Mouse (Mus musculus) liver, embryonic 14.5 days (tissue): ENCODE results near the gene Dnah14. TPM values are rescaled to one million over a fixed set of nuclear protein-coding genes. Genes with fewer than 3 reads are reported as not detected.

Experiments used
- ATAC-seq: fragments of 200-750 bp; cut with Nextera tagmentation; 2 replicates; pipeline ENCODE4 v1.8.0; 2017; ENCODE audit warnings: moderate number of reproducible peaks, mild to moderate bottlenecking, moderate library complexity; ENCODE audit not compliant: insufficient read depth
- DNase-seq, 3 experiments: peaks; one replicate each; pipeline ENCODE4 v3.0.0-alpha.2; 2012 to 2013; ENCODE audit warnings: low read depth in 3 of 3, low spot score in 3 of 3
- H3K27ac ChIP-seq: fragments of 300-500 bp; sonication (generic); 2 replicates; pipeline ENCODE4 v1.5.1; 2014; ENCODE audit warnings: moderate library complexity, mild to moderate bottlenecking, control low read depth, inconsistent platforms
- H3K27me3 ChIP-seq: fragments of 300-500 bp; sonication (generic); 2 replicates; pipeline ENCODE4 v1.6.1; 2014; ENCODE audit warnings: mild to moderate bottlenecking, low read length, moderate library complexity; ENCODE audit not compliant: control insufficient read depth, insufficient read depth
- H3K36me3 ChIP-seq: fragments of 300-500 bp; sonication (generic); replicated peaks from 2 replicates; pipeline ENCODE4 v1.6.1; 2014; ENCODE audit warnings: low read depth; ENCODE audit not compliant: control insufficient read depth, insufficient read depth
- H3K4me1 ChIP-seq, 2 experiments: fragments of 200-500 bp in 1 of 2; fragments of 300-500 bp in 1 of 2; sonication (generic) in 1 of 2; replicated peaks; 2 replicates each; pipeline ENCODE4 v1.6.1; 2012 to 2014; ENCODE audit warnings: antibody characterized with exemption in 1 of 2, inconsistent platforms in 1 of 2, low read length in 1 of 2; ENCODE audit not compliant: control insufficient read depth in 2 of 2, insufficient read depth in 2 of 2
- H3K4me2 ChIP-seq: fragments of 300-500 bp; sonication (generic); 2 replicates; pipeline ENCODE4 v1.6.1; 2014; ENCODE audit warnings: low read depth, mild to moderate bottlenecking, control low read depth, moderate library complexity
- H3K4me3 ChIP-seq, 2 experiments: fragments of 200-500 bp in 1 of 2; fragments of 300-500 bp in 1 of 2; sonication (generic) in 1 of 2; 2 replicates each; pipeline ENCODE4 v1.5.1; 2012 to 2014; ENCODE audit warnings: low read depth in 2 of 2, low read length in 2 of 2, mild to moderate bottlenecking in 2 of 2, control low read depth in 1 of 2, inconsistent platforms in 1 of 2, moderate library complexity in 1 of 2; ENCODE audit not compliant: insufficient read depth in 1 of 2
- H3K9ac ChIP-seq: fragments of 300-500 bp; sonication (generic); replicated peaks from 2 replicates; pipeline ENCODE4 v1.6.1; 2014; ENCODE audit warnings: mild to moderate bottlenecking, control low read depth, moderate library complexity
- H3K9me3 ChIP-seq: fragments of 300-500 bp; sonication (generic); 2 replicates; pipeline ENCODE4 v1.6.1; 2016; ENCODE audit warnings: low read length, mixed read lengths; ENCODE audit not compliant: control insufficient read depth
- CTCF ChIP-seq: IDR thresholded peaks from 2 replicates; pipeline ENCODE4 v1.5.1; 2016; ENCODE audit warnings: antibody characterized with exemption, low read depth, control low read depth
- EP300 ChIP-seq: IDR thresholded peaks from 2 replicates; pipeline ENCODE4 v1.6.1; 2016; ENCODE audit warnings: antibody characterized with exemption, low read depth
- WGBS: fragments of 180-500 bp; shearing (Covaris S2); extraction: QIAGEN DNeasy Blood & Tissue Kit; methylation state at CpG from one replicate; pipeline ENCODE4 v1.1.7; 2014; ENCODE audit not compliant: insufficient replicate concordance; 5-methylcytosine and 5-hydroxymethylcytosine counted together
- polyA plus RNA-seq, 2 experiments: library from polyadenylated mRNA; depleted of rRNA in 1 of 2; stranded (reverse) in 1 of 2; unstranded in 1 of 2; fragments of >200 nt; fragmentation: Nextera tagmentation in 1 of 2; extraction: Ambion mirVana in 1 of 2; gene quantifications; 2 replicates each; pipeline versions ENCODE4 v1.2.1 to v1.2.3; 2012 to 2014

Dnah14 gene
- polyA plus RNA-seq, 2 experiments: 0.03 to 5.0 TPM

GRCm38 (mm10) chr1:181733517-181733916 lies 157.2 kb downstream of the Dnah14 start:
- DNase-seq (no peak), ATAC-seq (no peak)
- no peaks in the 10 kb centered on the region for H3K27me3 ChIP-seq
- no peaks in the 10 kb centered on the region for H3K36me3 ChIP-seq
- H3K4me1 ChIP-seq: no peaks in the 10 kb centered on the region
- H3K27ac ChIP-seq: no peak overlapping the region
- no peak overlapping the region for H3K9ac ChIP-seq
- H3K4me3 ChIP-seq: no peak overlapping the region
- TF ChIP-seq CTCF: no peak
- no peak for TF ChIP-seq EP300
- H3K9me3 ChIP-seq: no peaks in the 10 kb centered on the region
- WGBS: 65% methylated on average over 5 of the region's 5 CpGs
- H3K4me2 ChIP-seq: no peak overlapping the region

- Histone ChIP-seq H3K4me1 (no peaks in the 10 kb centered on the region), H3K36me3 (no peaks in the 10 kb centered on the region), H3K27me3 (no peaks in the 10 kb centered on the region), H3K27ac (no peak overlapping the region), H3K9ac (no peak overlapping the region), H3K9me3 (no peaks in the 10 kb centered on the region), H3K4me3 (no peak overlapping the region), H3K4me2 (no peak overlapping the region)
- TF ChIP-seq CTCF (no peak), EP300 (no peak)
- ATAC-seq (no peak), DNase-seq (no peak)
- 53% methylated on average over 5 of the region's 5 CpGs for WGBS
Measured at GRCm38 (mm10) chr1:181740259-181740658, 163.9 kb downstream of the Dnah14 start.

- H3K4me1 ChIP-seq: no peaks in the 10 kb centered on the region
- TF ChIP-seq CTCF (no peak), EP300 (no peak)
- no peaks in the 10 kb centered on the region for H3K27me3 ChIP-seq
- WGBS: 46% methylated on average over 4 of the region's 4 CpGs
- no peak overlapping the region for H3K27ac ChIP-seq
- DNase-seq (no peak), ATAC-seq (no peak)
- no peaks in the 10 kb centered on the region for H3K36me3 ChIP-seq
- H3K4me3 ChIP-seq: no peak overlapping the region
- H3K9me3 ChIP-seq: no peaks in the 10 kb centered on the region
- H3K9ac ChIP-seq: no peak overlapping the region
- H3K4me2 ChIP-seq: no peak overlapping the region
Measured at GRCm38 (mm10) chr1:181742251-181742885, 166.0 kb downstream of the Dnah14 start.

- Histone ChIP-seq H3K4me1 (no peaks in the 10 kb centered on the region), H3K4me3 (no peak overlapping the region), H3K9ac (no peak overlapping the region), H3K27ac (no peak overlapping the region), H3K36me3 (no peaks in the 10 kb centered on the region), H3K4me2 (no peak overlapping the region), H3K9me3 (no peaks in the 10 kb centered on the region), H3K27me3 (no peaks in the 10 kb centered on the region)
- no peak for TF ChIP-seq EP300
- TF ChIP-seq CTCF: peak; percentile 59
- no peak for ATAC-seq
- DNase-seq: no peak
- WGBS: 63% methylated on average over 14 of the region's 14 CpGs
Measured at GRCm38 (mm10) chr1:181769392-181769791, 193.0 kb downstream of the Dnah14 start.

GRCm38 (mm10) chr1:181771871-181772270 lies 195.5 kb downstream of the Dnah14 start:
- H3K9me3 ChIP-seq: no peaks in the 10 kb centered on the region
- no peak overlapping the region for H3K9ac ChIP-seq
- H3K4me3 ChIP-seq: no peak overlapping the region
- H3K27me3 ChIP-seq: no peaks in the 10 kb centered on the region
- H3K36me3 ChIP-seq: no peaks in the 10 kb centered on the region
- H3K4me2 ChIP-seq: no peak overlapping the region
- no peaks in the 10 kb centered on the region for H3K4me1 ChIP-seq
- WGBS: 74% methylated on average over 3 of the region's 3 CpGs
- H3K27ac ChIP-seq: no peak overlapping the region
- DNase-seq: no peak
- no peak for ATAC-seq
- TF ChIP-seq EP300 (no peak), CTCF (no peak)
